Mouse (Mus musculus) midbrain, embryonic 14.5 days (tissue): ENCODE measurements around the gene 1500011B03Rik. TPM values are rescaled to one million over a fixed set of nuclear protein-coding genes. Genes with fewer than 3 reads are reported as not detected.
"Not testable (repeated sequence)": the region's sequence is repeated elsewhere in the genome, so short reads cannot be mapped to it uniquely, and the experiment has no call there.

ENCODE experiments used
- ATAC-seq: fragments of 200-750 bp; cut with Nextera tagmentation; 2 replicates; pipeline ENCODE4 v1.8.0; 2017; ENCODE audit warnings: moderate number of reproducible peaks, moderate library complexity; ENCODE audit not compliant: low FRiP score, low TSS enrichment
- DNase-seq: peaks from one replicate; pipeline ENCODE4 v3.0.0-alpha.2; 2015
- H3K27ac ChIP-seq: fragments of 300-500 bp; sonication (generic); replicated peaks from 2 replicates; pipeline ENCODE4 v1.5.1; 2014; ENCODE audit warnings: mild to moderate bottlenecking, low read depth, low read length, moderate library complexity
- H3K27me3 ChIP-seq: fragments of 300-500 bp; sonication (generic); 2 replicates; pipeline ENCODE4 v1.6.1; 2014; ENCODE audit warnings: low read length, control low read depth, mixed read lengths; ENCODE audit not compliant: control insufficient read depth, insufficient read depth
- H3K36me3 ChIP-seq: fragments of 300-500 bp; sonication (generic); 2 replicates; pipeline ENCODE4 v1.6.1; 2014; ENCODE audit warnings: low read length, control low read depth; ENCODE audit not compliant: control insufficient read depth, insufficient read depth
- H3K4me1 ChIP-seq: fragments of 300-500 bp; sonication (generic); 2 replicates; pipeline ENCODE4 v1.6.1; 2014; ENCODE audit warnings: mild to moderate bottlenecking, antibody characterized with exemption, low read length, control low read depth; ENCODE audit not compliant: control insufficient read depth, insufficient read depth
- H3K4me2 ChIP-seq: fragments of 300-500 bp; sonication (generic); 2 replicates; pipeline ENCODE4 v1.6.1; 2014; ENCODE audit warnings: mild to moderate bottlenecking, low read length, moderate library complexity
- H3K4me3 ChIP-seq: fragments of 300-500 bp; sonication (generic); replicated peaks from 2 replicates; pipeline ENCODE4 v1.5.1; 2014; ENCODE audit warnings: low read depth, low read length
- H3K9ac ChIP-seq: fragments of 300-500 bp; sonication (generic); replicated peaks from 2 replicates; pipeline ENCODE4 v1.6.1; 2014; ENCODE audit warnings: mild to moderate bottlenecking, low read length, moderate library complexity
- H3K9me3 ChIP-seq: fragments of 300-500 bp; sonication (generic); 2 replicates; pipeline ENCODE4 v1.6.1; 2016; ENCODE audit warnings: low read length, control low read depth, mixed read lengths; ENCODE audit not compliant: control insufficient read depth
- WGBS: fragments of 180-500 bp; shearing (Covaris S2); extraction: QIAGEN DNeasy Blood & Tissue Kit; methylation state at CpG from one replicate; pipeline ENCODE4 v1.1.7; 2014; 5-methylcytosine and 5-hydroxymethylcytosine counted together
- polyA plus RNA-seq: library from polyadenylated mRNA; unstranded; fragments of >200 nt; fragmentation: Nextera tagmentation; extraction: Ambion mirVana; gene quantifications from 2 replicates; pipeline ENCODE4 v1.2.1, GENCODE M21; 2014

The 1500011B03Rik gene
- polyA plus RNA-seq, 1 experiment from 2014 or later, result 276 TPM

GRCm38 (mm10) chr5:114844371-114844770 lies 21.1 kb upstream of the 1500011B03Rik start:
- not testable (repeated sequence) for ATAC-seq, H3K27me3 ChIP-seq, DNase-seq, H3K27ac ChIP-seq, H3K4me1 ChIP-seq, H3K4me3 ChIP-seq, H3K36me3 ChIP-seq, H3K9me3 ChIP-seq, H3K9ac ChIP-seq, H3K4me2 ChIP-seq
- 53% methylated on average over 2 of the region's 2 CpGs for WGBS

GRCm38 (mm10) chr5:114842674-114843073 lies 19.4 kb upstream of the 1500011B03Rik start:
- H3K4me1 ChIP-seq, result no peaks in the 10 kb centered on the region
- 64% methylated on average over 5 of the region's 5 CpGs for WGBS
- ATAC-seq (no peak), DNase-seq (no peak)
- H3K4me3 ChIP-seq, result no peak overlapping the region
- no peaks in the 10 kb centered on the region for H3K36me3 ChIP-seq
- H3K27me3 ChIP-seq, result no peaks in the 10 kb centered on the region
- H3K4me2 ChIP-seq, result no peak overlapping the region
- no peak overlapping the region for H3K9ac ChIP-seq
- H3K9me3 ChIP-seq, result no peaks in the 10 kb centered on the region
- no peak overlapping the region for H3K27ac ChIP-seq

- not testable (repeated sequence) for ATAC-seq, H3K36me3 ChIP-seq
- 57% methylated on average over 3 of the region's 3 CpGs for WGBS
Observed at GRCm38 (mm10) chr5:114842155-114842554, 18.9 kb upstream of the 1500011B03Rik start.

GRCm38 (mm10) chr5:114840481-114840880 lies 17.2 kb upstream of the 1500011B03Rik start:
- 83% methylated on average over 5 of the region's 5 CpGs for WGBS
- not testable (repeated sequence) for H3K9me3 ChIP-seq, DNase-seq, H3K36me3 ChIP-seq, H3K4me1 ChIP-seq, H3K9ac ChIP-seq, H3K4me3 ChIP-seq, H3K27me3 ChIP-seq, H3K4me2 ChIP-seq, ATAC-seq, H3K27ac ChIP-seq

More at GRCm38 (mm10) chr5:114842155-114842554, 18.9 kb upstream of the 1500011B03Rik start:
- H3K4me3 ChIP-seq, H3K4me1 ChIP-seq, H3K4me2 ChIP-seq, H3K9me3 ChIP-seq, H3K27ac ChIP-seq, H3K27me3 ChIP-seq, H3K9ac ChIP-seq: not testable (repeated sequence)
- DNase-seq, result peak; percentile 56

GRCm38 (mm10) chr5:114836886-114837285 lies 13.6 kb upstream of the 1500011B03Rik start:
- H3K36me3 ChIP-seq, result no peaks in the 10 kb centered on the region
- H3K27ac ChIP-seq, result no peak overlapping the region
- H3K9ac ChIP-seq, result no peak overlapping the region
- no peaks in the 10 kb centered on the region for H3K27me3 ChIP-seq
- H3K9me3 ChIP-seq, result no peaks in the 10 kb centered on the region
- DNase-seq (no peak), ATAC-seq (no peak)
- H3K4me2 ChIP-seq, result no peak overlapping the region
- no peaks in the 10 kb centered on the region for H3K4me1 ChIP-seq
- WGBS, result 68% methylated on average over 12 of the region's 12 CpGs
- H3K4me3 ChIP-seq, result no peak overlapping the region

- no peak for ATAC-seq
- DNase-seq, result no peak
- Histone ChIP-seq H3K27ac (no peak overlapping the region), H3K4me3 (no peak overlapping the region), H3K9ac (no peak overlapping the region), H3K4me2 (no peak overlapping the region), H3K9me3 (no peaks in the 10 kb centered on the region), H3K36me3 (no peaks in the 10 kb centered on the region), H3K4me1 (0 out of 2 replicates have a peak, but pooled peaks cover 3% of the 10 kb centered on the region), H3K27me3 (no peaks in the 10 kb centered on the region)
- 64% methylated on average over 3 of the region's 3 CpGs for WGBS
Observed at GRCm38 (mm10) chr5:114829740-114830139, 6.5 kb upstream of the 1500011B03Rik start.

GRCm38 (mm10) chr5:114827427-114827826 lies 4.2 kb upstream of the 1500011B03Rik start:
- 92% methylated on average over 12 of the region's 12 CpGs for WGBS

GRCm38 (mm10) chr5:114825978-114826691 lies 2.9 kb upstream of the 1500011B03Rik start:
- no peaks in the 10 kb centered on the region for H3K27me3 ChIP-seq

More at GRCm38 (mm10) chr5:114827427-114827826, 4.2 kb upstream of the 1500011B03Rik start:
- 0 out of 2 replicates have a peak, but pooled peaks cover 3% of the 10 kb centered on the region for H3K4me1 ChIP-seq
- no peaks in the 10 kb centered on the region for H3K36me3 ChIP-seq
- H3K27me3 ChIP-seq, result no peaks in the 10 kb centered on the region
- H3K9me3 ChIP-seq, result no peaks in the 10 kb centered on the region
- no peak for DNase-seq
- no peak for ATAC-seq
- H3K27ac ChIP-seq, result no peak overlapping the region
- H3K4me2 ChIP-seq, result no peak overlapping the region
- H3K4me3 ChIP-seq, result no peak overlapping the region
- H3K9ac ChIP-seq, result no peak overlapping the region

GRCm38 (mm10) chr5:114824197-114824596 lies 929 bp upstream of the 1500011B03Rik start:
- DNase-seq (peak; percentile 61), ATAC-seq (no peak)
- no peak overlapping the region for H3K9ac ChIP-seq
- H3K27ac ChIP-seq, result no peak overlapping the region
- H3K9me3 ChIP-seq, result no peaks in the 10 kb centered on the region
- WGBS, result 15% methylated on average over 9 of the region's 9 CpGs
- H3K4me1 ChIP-seq, result 0 out of 2 replicates have a peak, but pooled peaks cover 3% of the 10 kb centered on the region
- no peaks in the 10 kb centered on the region for H3K36me3 ChIP-seq
- no peak overlapping the region for H3K4me3 ChIP-seq
- H3K27me3 ChIP-seq, result no peaks in the 10 kb centered on the region
- 0 out of 2 replicates have a peak overlapping the region, but pooled peaks have one; percentile 58 for H3K4me2 ChIP-seq

More at GRCm38 (mm10) chr5:114825978-114826691, 2.9 kb upstream of the 1500011B03Rik start:
- ATAC-seq (peak; percentile 79), DNase-seq (peak; percentile 91)
- Histone ChIP-seq H3K9me3 (no peaks in the 10 kb centered on the region), H3K9ac (peak overlapping the region; percentile 51; the same call in 1 of the 2 replicates), H3K36me3 (no peaks in the 10 kb centered on the region), H3K4me3 (peak overlapping the region; percentile 32), H3K27ac (peak overlapping the region; percentile 58), H3K4me1 (0 out of 2 replicates have a peak, but pooled peaks cover 3% of the 10 kb centered on the region), H3K4me2 (peak overlapping the region; percentile 58)
- WGBS, result 11% methylated on average over 27 of the region's 27 CpGs
